Mouse (Mus musculus) liver, embryonic 14.5 days (tissue): ENCODE data around the gene Brd2. TPM values are rescaled to one million over a fixed set of nuclear protein-coding genes. Genes with fewer than 3 reads are reported as not detected.
A peak's percentile ranks its signal among the peaks of the same experiment; 100 is the strongest.

ENCODE experiments used
- ATAC-seq: fragments of 200-750 bp; cut with Nextera tagmentation; 2 replicates; pipeline ENCODE4 v1.8.0; 2017; ENCODE audit warnings: moderate number of reproducible peaks, mild to moderate bottlenecking, moderate library complexity; ENCODE audit not compliant: insufficient read depth
- DNase-seq, 3 experiments: peaks; one replicate each; pipeline ENCODE4 v3.0.0-alpha.2; 2012 to 2013; ENCODE audit warnings: low read depth in 3 of 3, low spot score in 3 of 3
- H3K27ac ChIP-seq: fragments of 300-500 bp; sonication (generic); 2 replicates; pipeline ENCODE4 v1.5.1; 2014; ENCODE audit warnings: moderate library complexity, mild to moderate bottlenecking, control low read depth, inconsistent platforms
- H3K27me3 ChIP-seq: fragments of 300-500 bp; sonication (generic); 2 replicates; pipeline ENCODE4 v1.6.1; 2014; ENCODE audit warnings: mild to moderate bottlenecking, low read length, moderate library complexity; ENCODE audit not compliant: control insufficient read depth, insufficient read depth
- H3K36me3 ChIP-seq: fragments of 300-500 bp; sonication (generic); replicated peaks from 2 replicates; pipeline ENCODE4 v1.6.1; 2014; ENCODE audit warnings: low read depth; ENCODE audit not compliant: control insufficient read depth, insufficient read depth
- H3K4me1 ChIP-seq, 2 experiments: fragments of 200-500 bp in 1 of 2; fragments of 300-500 bp in 1 of 2; sonication (generic) in 1 of 2; replicated peaks; 2 replicates each; pipeline ENCODE4 v1.6.1; 2012 to 2014; ENCODE audit warnings: antibody characterized with exemption in 1 of 2, inconsistent platforms in 1 of 2, low read length in 1 of 2; ENCODE audit not compliant: control insufficient read depth in 2 of 2, insufficient read depth in 2 of 2
- H3K4me2 ChIP-seq: fragments of 300-500 bp; sonication (generic); 2 replicates; pipeline ENCODE4 v1.6.1; 2014; ENCODE audit warnings: low read depth, mild to moderate bottlenecking, control low read depth, moderate library complexity
- H3K4me3 ChIP-seq, 2 experiments: fragments of 200-500 bp in 1 of 2; fragments of 300-500 bp in 1 of 2; sonication (generic) in 1 of 2; 2 replicates each; pipeline ENCODE4 v1.5.1; 2012 to 2014; ENCODE audit warnings: low read depth in 2 of 2, low read length in 2 of 2, mild to moderate bottlenecking in 2 of 2, control low read depth in 1 of 2, inconsistent platforms in 1 of 2, moderate library complexity in 1 of 2; ENCODE audit not compliant: insufficient read depth in 1 of 2
- H3K9ac ChIP-seq: fragments of 300-500 bp; sonication (generic); replicated peaks from 2 replicates; pipeline ENCODE4 v1.6.1; 2014; ENCODE audit warnings: mild to moderate bottlenecking, control low read depth, moderate library complexity
- H3K9me3 ChIP-seq: fragments of 300-500 bp; sonication (generic); 2 replicates; pipeline ENCODE4 v1.6.1; 2016; ENCODE audit warnings: low read length, mixed read lengths; ENCODE audit not compliant: control insufficient read depth
- CTCF ChIP-seq: IDR thresholded peaks from 2 replicates; pipeline ENCODE4 v1.5.1; 2016; ENCODE audit warnings: antibody characterized with exemption, low read depth, control low read depth
- EP300 ChIP-seq: IDR thresholded peaks from 2 replicates; pipeline ENCODE4 v1.6.1; 2016; ENCODE audit warnings: antibody characterized with exemption, low read depth
- WGBS: fragments of 180-500 bp; shearing (Covaris S2); extraction: QIAGEN DNeasy Blood & Tissue Kit; methylation state at CpG from one replicate; pipeline ENCODE4 v1.1.7; 2014; ENCODE audit not compliant: insufficient replicate concordance; 5-methylcytosine and 5-hydroxymethylcytosine counted together
- polyA plus RNA-seq, 2 experiments: library from polyadenylated mRNA; depleted of rRNA in 1 of 2; stranded (reverse) in 1 of 2; unstranded in 1 of 2; fragments of >200 nt; fragmentation: Nextera tagmentation in 1 of 2; extraction: Ambion mirVana in 1 of 2; gene quantifications; 2 replicates each; pipeline versions ENCODE4 v1.2.1 to v1.2.3; 2012 to 2014

Brd2 gene
- polyA plus RNA-seq, 2 experiments = 28.8 to 48.7 TPM

DNA sequence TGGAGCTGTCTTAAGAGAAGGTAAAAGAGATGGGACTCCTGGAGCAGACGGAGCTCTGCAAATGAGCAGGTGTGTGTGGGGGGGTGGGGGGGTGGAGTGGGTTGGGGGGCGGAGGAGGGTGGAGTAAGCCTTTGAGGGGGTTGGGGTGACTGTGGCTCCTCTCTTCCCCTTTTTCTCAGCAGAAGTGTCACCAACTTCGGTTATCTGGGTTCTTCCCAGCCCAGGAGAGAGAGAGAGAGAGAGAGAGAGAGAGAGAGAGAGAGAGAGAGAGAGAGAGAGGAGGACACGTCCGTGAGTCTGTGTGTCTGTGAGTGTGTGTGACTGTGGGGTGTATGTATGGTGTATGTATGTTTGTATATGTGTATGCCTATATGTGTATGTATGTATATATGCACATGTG, 21.0 kb upstream of the Brd2 start:
- ATAC-seq = no peak
- 17% methylated on average over 4 of the region's 5 CpGs for WGBS
- H3K4me1 ChIP-seq = peaks cover 3 to 10% of the 10 kb centered on the region in 2 experiments; a peak in 3 of 4 replicates
- no peaks in the 10 kb centered on the region for H3K36me3 ChIP-seq
- H3K9me3 ChIP-seq = no peaks in the 10 kb centered on the region
- no peak overlapping the region for H3K4me2 ChIP-seq
- no peak overlapping the region for H3K27ac ChIP-seq
- peaks cover 19% of the 10 kb centered on the region for H3K27me3 ChIP-seq
- TF ChIP-seq EP300 (no peak), CTCF (no peak)
- no peak overlapping the region for H3K4me3 ChIP-seq
- DNase-seq = no peak
- no peak overlapping the region for H3K9ac ChIP-seq

DNA sequence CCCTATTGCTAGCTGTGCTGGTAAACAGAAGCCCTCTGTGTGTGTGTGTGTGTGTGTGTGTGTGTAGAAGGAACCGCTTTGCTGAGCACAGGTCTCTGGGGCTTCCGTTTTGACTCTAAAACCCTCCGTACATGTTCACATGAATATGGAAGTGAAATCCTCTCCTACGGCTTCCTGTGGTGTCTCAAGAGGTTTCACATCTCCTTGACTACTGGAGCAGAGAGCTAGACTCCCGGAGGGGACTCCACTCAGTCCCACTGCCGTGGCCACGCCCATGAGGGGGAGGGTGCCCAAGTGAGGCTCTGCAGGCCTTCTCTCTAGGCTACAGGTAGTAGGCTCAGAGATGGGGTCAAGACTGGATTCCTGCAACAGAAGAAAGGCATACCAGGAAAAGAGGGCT, 20.6 kb upstream of the Brd2 start, which contains the start of gene H2-DMb2:
Gene H2-DMb2 (plus strand): TSS at position 275 of the 400 bp plus-strand sequence.
- peak; percentile 42; the same call in 1 of the 2 replicates for ATAC-seq

DNA sequence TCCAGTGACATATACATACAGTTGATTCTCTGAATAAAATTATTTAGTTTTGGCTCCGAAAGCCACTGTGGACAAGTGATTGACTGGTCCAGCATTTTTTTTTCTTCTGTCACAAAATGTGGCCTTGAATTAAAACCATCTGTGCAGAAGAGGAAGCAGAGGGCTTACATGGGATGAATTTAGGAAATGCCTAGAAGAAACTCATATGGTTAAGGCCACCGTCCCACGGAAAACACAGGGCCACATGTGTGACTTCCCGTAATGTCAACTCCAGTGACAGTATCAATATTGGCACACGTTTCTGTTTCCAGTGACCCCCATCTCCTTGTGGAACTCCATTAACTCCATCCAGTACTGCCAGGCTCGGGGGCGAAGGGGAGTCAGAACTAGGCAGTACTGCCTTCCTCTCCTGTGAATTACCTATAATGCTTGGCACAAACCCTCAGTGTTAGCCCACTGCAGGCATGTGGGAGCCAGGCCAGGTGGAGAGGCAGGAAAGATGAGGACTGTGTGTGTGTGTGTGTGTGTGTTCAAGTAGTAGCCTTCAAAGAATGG, 20.1 kb upstream of the Brd2 start:
- DNase-seq (no peak), ATAC-seq (no peak)
- no peak for TF ChIP-seq CTCF
- TF ChIP-seq EP300 = no peak
- peaks cover 3 to 10% of the 10 kb centered on the region in 2 experiments; a peak in 3 of 4 replicates for H3K4me1 ChIP-seq
- no peaks in the 10 kb centered on the region for H3K9me3 ChIP-seq
- H3K27me3 ChIP-seq = peaks cover 19% of the 10 kb centered on the region
- H3K36me3 ChIP-seq = no peaks in the 10 kb centered on the region
- H3K9ac ChIP-seq = no peak overlapping the region
- H3K27ac ChIP-seq = no peak overlapping the region
- H3K4me2 ChIP-seq = no peak overlapping the region
- WGBS = 54% methylated on average over 7 of the region's 7 CpGs
- no peak overlapping the region for H3K4me3 ChIP-seq

More for the DNA sequence above, 20.6 kb upstream of the Brd2 start, which contains the start of gene H2-DMb2:
- TF ChIP-seq CTCF = no peak
- TF ChIP-seq EP300 = no peak
- H3K4me2 ChIP-seq = no peak within 1 kb of the TSS
- WGBS = 10% methylated on average over 7 of the region's 7 CpGs
- H3K9ac ChIP-seq = no peak within 1 kb of the TSS
- no peak within 1 kb of the TSS for H3K27ac ChIP-seq
- no peak within 1 kb of the TSS for H3K4me3 ChIP-seq
- H3K27me3 ChIP-seq = peaks cover 19% of the 10 kb centered on the region
- H3K9me3 ChIP-seq = no peaks in the 10 kb centered on the region
- peaks cover 3 to 10% of the 10 kb centered on the region in 2 experiments; a peak in 3 of 4 replicates for H3K4me1 ChIP-seq
- DNase-seq = no peak
- H3K36me3 ChIP-seq = no peaks in the 10 kb centered on the region

DNA sequence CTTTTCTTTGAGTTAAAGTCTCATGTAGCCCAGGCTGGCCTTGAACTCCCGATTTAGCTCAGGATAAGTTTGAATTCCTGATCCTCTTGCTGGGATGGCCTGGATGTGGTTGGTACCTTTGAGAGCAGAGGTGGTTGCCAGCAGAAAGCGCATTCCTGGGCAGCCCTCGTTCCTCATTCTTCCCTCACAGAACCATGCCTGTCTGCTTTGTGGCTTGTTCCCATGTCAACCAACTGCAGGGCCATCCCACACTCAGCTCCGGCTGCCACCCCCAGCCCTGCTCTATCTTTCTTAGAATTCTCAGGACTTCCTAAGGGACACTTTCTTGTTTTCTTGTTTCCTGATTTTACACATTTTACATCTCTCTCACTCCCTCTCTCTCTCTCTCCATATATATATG, 19.0 kb upstream of the Brd2 start:
- ATAC-seq = no peak
- no peak for TF ChIP-seq CTCF
- no peak for TF ChIP-seq EP300

DNA sequence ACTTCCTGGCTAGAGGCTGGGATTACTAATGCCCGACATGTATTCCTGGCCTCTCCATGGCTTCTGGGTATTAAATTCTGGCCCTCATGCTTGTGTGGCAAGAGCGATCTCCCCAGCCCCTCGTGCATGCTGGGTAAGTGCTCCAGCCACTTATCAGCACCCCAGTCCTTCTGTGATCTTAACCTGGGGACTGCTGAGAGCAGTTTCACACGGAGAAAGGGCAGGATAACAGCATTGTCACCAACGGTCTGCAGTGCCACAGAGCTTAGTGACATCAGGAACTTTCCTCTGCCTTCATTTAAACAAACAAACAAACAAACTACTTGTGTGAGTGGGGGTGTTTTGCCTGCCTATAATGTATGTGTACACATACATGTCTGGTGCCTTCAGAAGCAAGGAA, 17.8 kb upstream of the Brd2 start:
- no peaks in the 10 kb centered on the region for H3K9me3 ChIP-seq
- peak overlapping the region; percentile 66 for H3K4me2 ChIP-seq
- ATAC-seq = peak; percentile 36; the same call in 1 of the 2 replicates
- H3K27me3 ChIP-seq = peaks cover 19% of the 10 kb centered on the region
- DNase-seq = no peak
- H3K4me3 ChIP-seq = peak overlapping the region; percentile 10 to 16; a peak in 2 of 4 replicates
- H3K27ac ChIP-seq = no peak overlapping the region
- peak overlapping the region; percentile 23 for H3K9ac ChIP-seq
- TF ChIP-seq CTCF (no peak), EP300 (0 out of 2 replicates have a peak, but pooled peaks have one; percentile 17)
- no peaks in the 10 kb centered on the region for H3K36me3 ChIP-seq
- peaks cover 3 to 14% of the 10 kb centered on the region in 2 experiments; a peak in 3 of 4 replicates for H3K4me1 ChIP-seq
- WGBS = 7% methylated on average over 5 of the region's 5 CpGs

More for the DNA sequence above, 19.0 kb upstream of the Brd2 start:
- Histone ChIP-seq H3K36me3 (no peaks in the 10 kb centered on the region), H3K4me1 (peaks cover 3 to 10% of the 10 kb centered on the region in 2 experiments; a peak in 3 of 4 replicates), H3K4me2 (no peak overlapping the region), H3K27me3 (peaks cover 19% of the 10 kb centered on the region), H3K9me3 (no peaks in the 10 kb centered on the region), H3K27ac (no peak overlapping the region), H3K4me3 (no peak overlapping the region), H3K9ac (no peak overlapping the region)
- 41% methylated on average over 4 of the region's 4 CpGs for WGBS
- DNase-seq = no peak
